Mouse (Mus musculus) frontal cortex, postnatal 10 days (tissue): ENCODE measurements around the gene Tectb.
"Not testable (repeated sequence)": the region's sequence is repeated elsewhere in the genome, so short reads cannot be mapped to it uniquely, and the experiment has no call there.

Experiments used
- DNase-seq, 2 experiments: peaks; one replicate each; pipeline ENCODE4 v3.0.0; 2022; ENCODE audit warnings: low spot score in 2 of 2, mixed read lengths in 1 of 2

The Tectb gene

GRCm38 (mm10) chr19:55180433-55180832 is at the start of gene Tectb:
Tectb (plus strand) TSS chr19:55180733.
- DNase-seq, result no peak

GRCm38 (mm10) chr19:55131747-55132146 is 48.8 kb upstream of the Tectb start:
- DNase-seq, result no peak

GRCm38 (mm10) chr19:55132476-55132875 is 48.1 kb upstream of the Tectb start:
- DNase-seq, result no peak

GRCm38 (mm10) chr19:55134521-55134920 is 46.0 kb upstream of the Tectb start:
- no peak for DNase-seq

GRCm38 (mm10) chr19:55135918-55136317 is 44.6 kb upstream of the Tectb start:
- no peak for DNase-seq

- no peak for DNase-seq
Measured at GRCm38 (mm10) chr19:55136693-55137427, 43.7 kb upstream of the Tectb start.

GRCm38 (mm10) chr19:55137884-55138283 is 42.6 kb upstream of the Tectb start:
- DNase-seq, result no peak

- no peak for DNase-seq
Measured at GRCm38 (mm10) chr19:55138506-55138905, 42.0 kb upstream of the Tectb start.

GRCm38 (mm10) chr19:55139301-55139700 is 41.2 kb upstream of the Tectb start:
- no peak for DNase-seq

GRCm38 (mm10) chr19:55143391-55144300 is 36.9 kb upstream of the Tectb start:
- no peak for DNase-seq

- DNase-seq, result no peak
Measured at GRCm38 (mm10) chr19:55144691-55145090, 35.8 kb upstream of the Tectb start.

GRCm38 (mm10) chr19:55145136-55145535 is 35.4 kb upstream of the Tectb start:
- DNase-seq, result no peak

- no peak for DNase-seq
Measured at GRCm38 (mm10) chr19:55147568-55147967, 33.0 kb upstream of the Tectb start.

GRCm38 (mm10) chr19:55148109-55148508 is 32.4 kb upstream of the Tectb start:
- no peak for DNase-seq

- no peak for DNase-seq
Measured at GRCm38 (mm10) chr19:55149646-55150045, 30.9 kb upstream of the Tectb start.

- DNase-seq, result not testable (repeated sequence)
Measured at GRCm38 (mm10) chr19:55152274-55152673, 28.3 kb upstream of the Tectb start.

- DNase-seq, result no peak
Measured at GRCm38 (mm10) chr19:55152983-55153382, 27.6 kb upstream of the Tectb start.

- no peak for DNase-seq
Measured at GRCm38 (mm10) chr19:55157029-55157428, 23.5 kb upstream of the Tectb start.

- no peak for DNase-seq
Measured at GRCm38 (mm10) chr19:55158606-55159005, 21.9 kb upstream of the Tectb start.

- DNase-seq, result no peak
Measured at GRCm38 (mm10) chr19:55159826-55160225, 20.7 kb upstream of the Tectb start.

GRCm38 (mm10) chr19:55162271-55162670 is 18.3 kb upstream of the Tectb start:
- no peak for DNase-seq

GRCm38 (mm10) chr19:55164162-55164561 is 16.4 kb upstream of the Tectb start:
- DNase-seq, result no peak
